Mouse (Mus musculus) brain, embryonic 14.5 days (tissue): Measurements from ENCODE around the gene Flvcr2.

Experiments used
- CTCF ChIP-seq: fragments of 200-500 bp; IDR thresholded peaks from 2 replicates; pipeline ENCODE4 v1.5.1; 2012; ENCODE audit warnings: inconsistent platforms, mild to moderate bottlenecking, moderate library complexity, borderline replicate concordance; ENCODE audit not compliant: insufficient read depth, insufficient read length; ENCODE audit errors: extremely low read depth
- POLR2A ChIP-seq: fragments of 200-500 bp; IDR thresholded peaks from 2 replicates; pipeline ENCODE4 v1.6.1; 2012; ENCODE audit warnings: mild to moderate bottlenecking, inconsistent platforms, borderline replicate concordance; ENCODE audit not compliant: poor library complexity, insufficient read depth, insufficient read length, severe bottlenecking; ENCODE audit errors: extremely low read depth

- TF ChIP-seq CTCF (no peak), POLR2A (no peak)
Observed at GRCm38 (mm10) chr12:85837765-85838164, 91.4 kb downstream of the Flvcr2 start.
